Mouse (Mus musculus): Measurements from ENCODE around the gene Gdpd5. TPM values are rescaled to one million over a fixed set of nuclear protein-coding genes. Genes with fewer than 3 reads are reported as not detected.

Gene Gdpd5
- 8.1 and 9.1 TPM in 2 replicates for polyA plus RNA-seq (2015; fragmentation: Nextera tagmentation; extraction: Ambion mirVana)

DNA sequence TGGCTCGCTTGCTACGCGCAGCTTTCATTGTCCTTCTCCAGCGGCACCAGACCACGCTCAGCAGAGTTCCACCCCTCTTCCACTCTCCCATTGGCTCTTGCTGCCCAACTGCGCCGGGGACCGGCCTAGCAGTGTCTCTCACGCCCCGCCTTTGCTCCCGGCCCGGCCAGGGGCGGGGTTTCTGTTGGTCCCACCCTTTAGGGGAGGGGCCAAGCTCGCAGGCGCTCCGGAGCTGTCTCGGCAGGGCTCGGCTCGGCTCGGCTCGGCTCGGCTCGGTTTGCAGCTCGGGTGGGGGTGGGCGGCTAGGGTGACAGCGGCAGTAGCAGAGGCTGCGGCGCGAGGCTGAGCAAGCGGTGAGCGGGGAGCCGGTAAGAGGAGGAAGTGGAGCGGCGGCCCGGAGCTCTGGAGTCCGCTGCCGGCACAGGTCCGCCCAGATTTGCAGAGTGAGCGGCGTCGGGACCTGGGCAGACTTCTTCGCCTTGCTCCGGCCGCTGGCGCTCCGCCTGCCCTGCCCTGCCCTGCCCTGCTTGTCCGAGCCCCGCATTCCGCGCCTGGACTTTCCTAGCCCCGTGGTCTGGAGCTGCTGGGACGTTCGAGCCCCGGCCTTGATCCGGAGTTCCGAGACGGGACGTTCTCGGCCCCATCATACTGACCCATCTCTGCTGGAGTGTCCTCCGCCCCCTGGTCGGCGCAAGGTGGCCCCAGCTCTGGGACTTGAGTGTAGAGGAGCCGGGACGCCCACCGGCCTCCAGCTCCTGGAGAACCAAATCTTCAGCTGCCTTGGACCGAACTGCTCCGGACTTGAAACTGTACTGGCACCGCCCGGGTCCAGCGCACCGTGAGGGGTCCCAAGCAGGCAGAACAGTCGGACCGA, at the start of gene Gdpd5:
Gene Gdpd5 (plus strand): TSS at position 201 of the 874 bp plus-strand sequence.
- Histone ChIP-seq H3K4me2 (replicated peaks; ENCODE audit: low read depth) (peak within 1 kb of the TSS; percentile 94), H3K9ac (ENCODE audit: low read length) (peak within 1 kb of the TSS; percentile 76), H3K4me3 (ENCODE audit: low read depth, low read length) (peak within 1 kb of the TSS; percentile 63), H3K9me3 (ENCODE audit: control insufficient read depth, low read length) (no peaks in the 10 kb centered on the region), H3K27me3 (ENCODE audit: control insufficient read depth, insufficient read depth, low read length) (no peaks in the 10 kb centered on the region), H3K4me1 (replicated peaks; ENCODE audit: control insufficient read depth, insufficient read depth) (peaks cover 5% of the 10 kb centered on the region), H3K36me3 (ENCODE audit: control insufficient read depth, insufficient read depth, low read length) (no peaks in the 10 kb centered on the region), H3K27ac (replicated peaks) (peak within 1 kb of the TSS; percentile 92)
- TF ChIP-seq EP300 (optimal IDR thresholded peaks at IDR 0.05), result no peak
- no peak for TF ChIP-seq CTCF (IDR thresholded peaks at IDR 0.05; ENCODE audit: low read depth)
- DNase-seq (ENCODE audit: low spot score) (peak; percentile 100), ATAC-seq (ENCODE audit: low FRiP score, low TSS enrichment) (peak; percentile 97)
- under 1% methylated on average over 69 of the region's 73 CpGs for WGBS

DNA sequence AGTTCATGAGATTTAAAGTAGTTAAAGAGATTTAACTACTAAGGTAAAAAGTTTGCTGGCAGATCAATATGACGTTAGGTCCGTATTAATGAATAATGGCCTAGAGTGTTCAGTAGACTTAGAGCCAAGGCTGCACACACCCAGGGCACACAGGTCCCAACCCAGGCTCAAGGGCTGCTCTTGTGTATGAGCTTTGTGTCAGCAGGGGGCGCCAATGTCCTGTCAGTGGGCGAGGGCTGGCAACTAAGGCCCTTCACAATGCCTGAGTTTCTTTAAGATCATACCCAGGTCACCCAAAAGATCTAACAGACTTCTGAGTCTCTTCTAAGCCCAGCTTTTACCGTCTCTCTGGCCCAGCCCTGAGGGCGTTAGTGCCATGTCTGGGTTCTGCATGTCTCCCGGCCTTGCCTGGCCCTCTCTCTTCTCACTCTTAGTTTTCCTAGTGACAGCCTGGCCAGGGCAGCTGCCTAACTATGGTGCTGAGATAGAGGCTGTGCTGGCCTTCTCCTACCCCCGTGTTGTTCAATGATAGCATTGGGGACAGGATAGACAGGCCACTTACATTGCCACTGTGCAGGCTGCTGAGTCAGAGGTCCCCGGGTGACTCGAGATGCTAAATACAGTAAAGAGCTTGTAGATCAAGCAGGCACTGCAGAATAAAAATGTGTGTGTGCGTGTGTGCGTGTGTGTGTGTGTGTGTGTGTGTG, 48.3 kb upstream of the Gdpd5 start:
- H3K9ac ChIP-seq (ENCODE audit: low read length), result no peak overlapping the region
- H3K4me3 ChIP-seq (ENCODE audit: low read depth, low read length), result no peak overlapping the region
- H3K36me3 ChIP-seq (ENCODE audit: control insufficient read depth, insufficient read depth, low read length), result no peaks in the 10 kb centered on the region
- H3K27ac ChIP-seq (replicated peaks), result no peak overlapping the region
- TF ChIP-seq CTCF (IDR thresholded peaks at IDR 0.05; ENCODE audit: low read depth) (peak; percentile 97), EP300 (optimal IDR thresholded peaks at IDR 0.05) (no peak)
- DNase-seq (ENCODE audit: low spot score) (peak; percentile 89), ATAC-seq (ENCODE audit: low FRiP score, low TSS enrichment) (peak; percentile 75)
- H3K27me3 ChIP-seq (ENCODE audit: control insufficient read depth, insufficient read depth, low read length), result no peaks in the 10 kb centered on the region
- no peak overlapping the region for H3K4me2 ChIP-seq (replicated peaks; ENCODE audit: low read depth)
- H3K9me3 ChIP-seq (ENCODE audit: control insufficient read depth, low read length), result no peaks in the 10 kb centered on the region
- H3K4me1 ChIP-seq (replicated peaks; ENCODE audit: control insufficient read depth, insufficient read depth), result no peaks in the 10 kb centered on the region
- WGBS, result 39% methylated on average over 12 of the region's 12 CpGs

DNA sequence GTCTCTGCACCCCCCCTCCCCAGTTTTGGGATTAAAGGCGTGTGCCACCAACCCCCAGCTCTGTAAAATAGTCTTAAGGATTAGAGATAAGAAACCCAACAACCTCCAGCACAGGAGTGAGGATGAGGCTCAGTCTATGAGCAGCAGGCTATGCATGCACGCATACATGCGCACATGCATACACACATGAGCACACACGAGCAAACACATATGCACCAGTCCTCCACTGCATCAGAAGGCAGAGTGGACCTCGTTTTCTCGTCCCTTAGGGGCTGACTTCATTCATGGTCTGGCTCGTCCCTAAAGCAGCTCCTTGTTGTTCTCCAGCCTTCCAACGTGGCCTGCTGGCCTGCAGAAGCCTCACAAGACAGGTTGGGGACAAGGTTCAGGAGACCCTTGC, 40.5 kb upstream of the Gdpd5 start:
- no peaks in the 10 kb centered on the region for H3K9me3 ChIP-seq (ENCODE audit: control insufficient read depth, low read length)
- no peak overlapping the region for H3K4me3 ChIP-seq (ENCODE audit: low read depth, low read length)
- H3K9ac ChIP-seq (ENCODE audit: low read length), result no peak overlapping the region
- H3K27ac ChIP-seq (replicated peaks), result no peak overlapping the region
- H3K4me1 ChIP-seq (replicated peaks; ENCODE audit: control insufficient read depth, insufficient read depth), result no peaks in the 10 kb centered on the region
- ATAC-seq (ENCODE audit: low FRiP score, low TSS enrichment) (no peak; the same call in 1 of the 2 replicates), DNase-seq (ENCODE audit: low spot score) (no peak)
- H3K4me2 ChIP-seq (replicated peaks; ENCODE audit: low read depth), result no peak overlapping the region
- no peak for TF ChIP-seq CTCF (IDR thresholded peaks at IDR 0.05; ENCODE audit: low read depth)
- TF ChIP-seq EP300 (optimal IDR thresholded peaks at IDR 0.05), result no peak
- H3K36me3 ChIP-seq (ENCODE audit: control insufficient read depth, insufficient read depth, low read length), result peaks cover 12% of the 10 kb centered on the region; the same call in 1 of the 2 replicates
- no peaks in the 10 kb centered on the region for H3K27me3 ChIP-seq (ENCODE audit: control insufficient read depth, insufficient read depth, low read length)
- 74% methylated on average over 8 of the region's 8 CpGs for WGBS

DNA sequence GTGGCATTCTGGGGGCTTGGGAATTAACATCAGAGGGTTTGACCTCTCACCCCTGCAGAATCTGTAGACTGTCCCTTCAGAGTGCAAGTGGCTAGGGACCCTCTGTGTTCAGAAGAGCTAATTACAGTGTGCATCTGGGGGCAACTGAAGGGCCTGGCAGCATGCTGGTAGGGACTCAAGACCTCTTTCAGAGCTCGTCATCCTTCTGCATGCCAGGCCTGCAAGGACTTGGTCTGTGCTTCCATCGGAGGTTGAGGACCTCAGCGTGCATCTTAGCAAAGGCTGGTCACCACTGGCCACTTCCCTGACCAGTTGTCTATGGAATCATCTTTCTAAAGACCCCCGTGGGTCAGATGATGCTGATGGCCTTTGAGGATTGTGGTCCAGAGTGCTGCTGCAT, 37.6 kb upstream of the Gdpd5 start:
- H3K27me3 ChIP-seq (ENCODE audit: control insufficient read depth, insufficient read depth, low read length), result no peaks in the 10 kb centered on the region
- WGBS, result 83% methylated on average over 4 of the region's 4 CpGs
- DNase-seq (ENCODE audit: low spot score), result no peak
- H3K4me1 ChIP-seq (replicated peaks; ENCODE audit: control insufficient read depth, insufficient read depth), result no peaks in the 10 kb centered on the region
- H3K36me3 ChIP-seq (ENCODE audit: control insufficient read depth, insufficient read depth, low read length), result peaks cover 31% of the 10 kb centered on the region
- H3K9ac ChIP-seq (ENCODE audit: low read length), result no peak overlapping the region
- ATAC-seq (ENCODE audit: low FRiP score, low TSS enrichment), result no peak
- no peak overlapping the region for H3K4me2 ChIP-seq (replicated peaks; ENCODE audit: low read depth)
- no peak overlapping the region for H3K4me3 ChIP-seq (ENCODE audit: low read depth, low read length)
- TF ChIP-seq EP300 (optimal IDR thresholded peaks at IDR 0.05) (no peak), CTCF (IDR thresholded peaks at IDR 0.05; ENCODE audit: low read depth) (no peak)
- H3K9me3 ChIP-seq (ENCODE audit: control insufficient read depth, low read length), result no peaks in the 10 kb centered on the region
- no peak overlapping the region for H3K27ac ChIP-seq (replicated peaks)

DNA sequence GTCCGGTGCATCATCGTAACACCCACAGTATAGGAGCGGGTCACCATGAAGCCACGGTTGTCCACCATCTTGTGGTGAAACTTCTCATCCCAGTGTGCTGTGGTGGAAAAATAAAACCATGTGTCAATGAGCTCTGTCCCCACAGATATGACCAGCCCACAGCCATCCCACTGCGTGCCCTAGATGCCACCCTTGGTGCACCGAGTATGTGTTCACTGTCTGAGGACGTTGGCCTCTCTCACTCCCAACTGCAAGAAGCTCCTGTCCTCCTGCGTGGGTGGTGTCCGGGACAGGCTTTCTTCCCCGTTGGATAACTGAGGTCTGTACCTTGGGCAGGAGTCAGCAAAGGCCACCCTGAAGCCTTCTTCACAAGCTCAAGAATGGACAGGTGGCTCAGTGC, 33.9 kb upstream of the Gdpd5 start:
- no peak overlapping the region for H3K4me3 ChIP-seq (ENCODE audit: low read depth, low read length)
- no peak overlapping the region for H3K9ac ChIP-seq (ENCODE audit: low read length)
- H3K9me3 ChIP-seq (ENCODE audit: control insufficient read depth, low read length), result no peaks in the 10 kb centered on the region
- TF ChIP-seq CTCF (IDR thresholded peaks at IDR 0.05; ENCODE audit: low read depth) (no peak), EP300 (optimal IDR thresholded peaks at IDR 0.05) (no peak)
- 98% methylated on average over 10 of the region's 10 CpGs for WGBS
- no peak overlapping the region for H3K4me2 ChIP-seq (replicated peaks; ENCODE audit: low read depth)
- DNase-seq (ENCODE audit: low spot score) (no peak), ATAC-seq (ENCODE audit: low FRiP score, low TSS enrichment) (no peak)
- peaks cover 38% of the 10 kb centered on the region for H3K36me3 ChIP-seq (ENCODE audit: control insufficient read depth, insufficient read depth, low read length)
- no peak overlapping the region for H3K27ac ChIP-seq (replicated peaks)
- no peaks in the 10 kb centered on the region for H3K27me3 ChIP-seq (ENCODE audit: control insufficient read depth, insufficient read depth, low read length)
- H3K4me1 ChIP-seq (replicated peaks; ENCODE audit: control insufficient read depth, insufficient read depth), result no peaks in the 10 kb centered on the region
